Mouse (Mus musculus) lung, embryonic 16.5 days (tissue): ENCODE data around the gene Kcng3. TPM values are rescaled to one million over a fixed set of nuclear protein-coding genes. Genes with fewer than 3 reads are reported as not detected.
A peak's percentile ranks its signal among the peaks of the same experiment; 100 is the strongest.

ENCODE experiments used
- ATAC-seq: fragments of 200-750 bp; cut with Nextera tagmentation; 2 replicates; pipeline ENCODE4 v1.8.0; 2017; ENCODE audit warnings: low read depth, mild to moderate bottlenecking, moderate library complexity
- H3K27ac ChIP-seq: fragments of 300-500 bp; sonication (generic); 2 replicates; pipeline ENCODE4 v1.5.1; 2014; ENCODE audit warnings: mild to moderate bottlenecking, control low read depth, low read length
- H3K27me3 ChIP-seq: fragments of 300-500 bp; sonication (generic); 2 replicates; pipeline ENCODE4 v1.6.1; 2014; ENCODE audit warnings: low read depth, low read length, mixed read lengths; ENCODE audit not compliant: control insufficient read depth, insufficient read depth
- H3K36me3 ChIP-seq: fragments of 300-500 bp; sonication (generic); 2 replicates; pipeline ENCODE4 v1.6.1; 2014; ENCODE audit warnings: low read length; ENCODE audit not compliant: control insufficient read depth, insufficient read depth
- H3K4me1 ChIP-seq: fragments of 300-500 bp; sonication (generic); replicated peaks from 2 replicates; pipeline ENCODE4 v1.6.1; 2014; ENCODE audit warnings: low read length, mixed read lengths; ENCODE audit not compliant: control insufficient read depth, insufficient read depth
- H3K4me2 ChIP-seq: fragments of 300-500 bp; sonication (generic); 2 replicates; pipeline ENCODE4 v1.6.1; 2014; ENCODE audit warnings: low read depth, low read length, control low read depth
- H3K4me3 ChIP-seq: fragments of 300-500 bp; sonication (generic); 2 replicates; pipeline ENCODE4 v1.5.1; 2014; ENCODE audit warnings: mild to moderate bottlenecking, low read length, control low read depth
- H3K9ac ChIP-seq: fragments of 300-500 bp; sonication (generic); 2 replicates; pipeline ENCODE4 v1.6.1; 2014; ENCODE audit warnings: low read length, control low read depth
- H3K9me3 ChIP-seq: fragments of 300-500 bp; sonication (generic); 2 replicates; pipeline ENCODE4 v1.6.1; 2016; ENCODE audit warnings: low read length; ENCODE audit not compliant: control insufficient read depth
- WGBS: fragments of 180-500 bp; shearing (Covaris S2); extraction: QIAGEN DNeasy Blood & Tissue Kit; methylation state at CpG from one replicate; pipeline ENCODE4 v1.1.7; 2014; 5-methylcytosine and 5-hydroxymethylcytosine counted together
- polyA plus RNA-seq: library from polyadenylated mRNA; unstranded; fragments of >200 nt; fragmentation: Nextera tagmentation; extraction: Ambion mirVana; gene quantifications from 2 replicates; pipeline ENCODE4 v1.2.1, GENCODE M21; 2015

Kcng3 gene
- polyA plus RNA-seq, 1 experiment from 2014 or later = not detected

- Histone ChIP-seq H3K9ac (no peak overlapping the region), H3K4me1 (no peaks in the 10 kb centered on the region), H3K27me3 (no peaks in the 10 kb centered on the region), H3K9me3 (peaks cover 5% of the 10 kb centered on the region; the same call in 1 of the 2 replicates), H3K36me3 (no peaks in the 10 kb centered on the region), H3K27ac (no peak overlapping the region), H3K4me2 (no peak overlapping the region), H3K4me3 (no peak overlapping the region)
- 83% methylated on average over 6 of the region's 6 CpGs for WGBS
- no peak for ATAC-seq
These were observed 42.9 kb downstream of the Kcng3 start for GRCm38 (mm10) chr17:83588663-83589341.

GRCm38 (mm10) chr17:83587731-83588130 lies 44.0 kb downstream of the Kcng3 start:
- H3K27ac ChIP-seq = no peak overlapping the region
- no peak for ATAC-seq
- H3K4me2 ChIP-seq = no peak overlapping the region
- no peaks in the 10 kb centered on the region for H3K4me1 ChIP-seq
- H3K36me3 ChIP-seq = no peaks in the 10 kb centered on the region
- WGBS = 89% methylated on average over 8 of the region's 8 CpGs
- no peak overlapping the region for H3K4me3 ChIP-seq
- no peaks in the 10 kb centered on the region for H3K27me3 ChIP-seq
- peaks cover 5% of the 10 kb centered on the region; the same call in 1 of the 2 replicates for H3K9me3 ChIP-seq
- no peak overlapping the region for H3K9ac ChIP-seq

GRCm38 (mm10) chr17:83582585-83582984 lies 49.1 kb downstream of the Kcng3 start:
- H3K4me3 ChIP-seq = no peak overlapping the region
- no peaks in the 10 kb centered on the region for H3K9me3 ChIP-seq
- ATAC-seq = peak; percentile 92
- no peak overlapping the region for H3K4me2 ChIP-seq
- H3K27ac ChIP-seq = peak overlapping the region; percentile 63
- H3K9ac ChIP-seq = no peak overlapping the region
- WGBS = 38% methylated on average over 2 of the region's 2 CpGs
- no peaks in the 10 kb centered on the region for H3K36me3 ChIP-seq
- H3K27me3 ChIP-seq = no peaks in the 10 kb centered on the region
- H3K4me1 ChIP-seq = no peaks in the 10 kb centered on the region

- H3K4me1 ChIP-seq = no peaks in the 10 kb centered on the region
- no peak overlapping the region for H3K4me2 ChIP-seq
- 89% methylated on average over 5 of the region's 5 CpGs for WGBS
- H3K27me3 ChIP-seq = no peaks in the 10 kb centered on the region
- H3K27ac ChIP-seq = no peak overlapping the region
- no peak overlapping the region for H3K9ac ChIP-seq
- H3K36me3 ChIP-seq = no peaks in the 10 kb centered on the region
- H3K4me3 ChIP-seq = no peak overlapping the region
- no peak for ATAC-seq
- no peaks in the 10 kb centered on the region for H3K9me3 ChIP-seq
These were observed 51.0 kb downstream of the Kcng3 start for GRCm38 (mm10) chr17:83580734-83581133.

GRCm38 (mm10) chr17:83576810-83577371 lies 54.8 kb downstream of the Kcng3 start:
- no peak for ATAC-seq
- H3K9me3 ChIP-seq = no peaks in the 10 kb centered on the region
- H3K4me1 ChIP-seq = peaks cover 10% of the 10 kb centered on the region
- H3K4me3 ChIP-seq = no peak overlapping the region
- H3K27ac ChIP-seq = no peak overlapping the region
- no peaks in the 10 kb centered on the region for H3K36me3 ChIP-seq
- 82% methylated on average over 11 of the region's 11 CpGs for WGBS
- H3K4me2 ChIP-seq = no peak overlapping the region
- no peaks in the 10 kb centered on the region for H3K27me3 ChIP-seq
- H3K9ac ChIP-seq = no peak overlapping the region

GRCm38 (mm10) chr17:83574615-83575014 lies 57.1 kb downstream of the Kcng3 start:
- WGBS = 94% methylated on average over 8 of the region's 8 CpGs
- Histone ChIP-seq H3K27ac (no peak overlapping the region), H3K9me3 (no peaks in the 10 kb centered on the region), H3K4me3 (no peak overlapping the region), H3K4me1 (peaks cover 10% of the 10 kb centered on the region), H3K9ac (no peak overlapping the region), H3K4me2 (no peak overlapping the region), H3K27me3 (no peaks in the 10 kb centered on the region), H3K36me3 (no peaks in the 10 kb centered on the region)
- ATAC-seq = no peak

- 52% methylated on average over 6 of the region's 6 CpGs for WGBS
- H3K4me1 ChIP-seq = peaks cover 10% of the 10 kb centered on the region
- no peak for ATAC-seq
These were observed 58.6 kb downstream of the Kcng3 start for GRCm38 (mm10) chr17:83573128-83573527.

GRCm38 (mm10) chr17:83572366-83572765 lies 59.3 kb downstream of the Kcng3 start:
- 20% methylated on average over 4 of the region's 4 CpGs for WGBS
- Histone ChIP-seq H3K27me3 (no peaks in the 10 kb centered on the region), H3K4me2 (no peak overlapping the region), H3K27ac (peak overlapping the region; percentile 62), H3K4me1 (peaks cover 10% of the 10 kb centered on the region), H3K36me3 (no peaks in the 10 kb centered on the region), H3K4me3 (no peak overlapping the region), H3K9me3 (no peaks in the 10 kb centered on the region), H3K9ac (no peak overlapping the region)
- ATAC-seq = peak; percentile 89

More at GRCm38 (mm10) chr17:83573128-83573527, 58.6 kb downstream of the Kcng3 start:
- Histone ChIP-seq H3K27ac (0 out of 2 replicates have a peak overlapping the region, but pooled peaks have one; percentile 25), H3K36me3 (no peaks in the 10 kb centered on the region), H3K9ac (no peak overlapping the region), H3K9me3 (no peaks in the 10 kb centered on the region), H3K4me3 (no peak overlapping the region), H3K27me3 (no peaks in the 10 kb centered on the region), H3K4me2 (no peak overlapping the region)

- no peak overlapping the region for H3K27ac ChIP-seq
- no peaks in the 10 kb centered on the region for H3K9me3 ChIP-seq
- no peaks in the 10 kb centered on the region for H3K27me3 ChIP-seq
- H3K9ac ChIP-seq = no peak overlapping the region
- no peak overlapping the region for H3K4me2 ChIP-seq
- no peak for ATAC-seq
- H3K4me1 ChIP-seq = peaks cover 5% of the 10 kb centered on the region; the same call in 1 of the 2 replicates
- H3K36me3 ChIP-seq = no peaks in the 10 kb centered on the region
- 53% methylated on average over 8 of the region's 8 CpGs for WGBS
- no peak overlapping the region for H3K4me3 ChIP-seq
These were observed 64.3 kb downstream of the Kcng3 start for GRCm38 (mm10) chr17:83567375-83567774.
